Mouse (Mus musculus): ENCODE results near the gene Adamts18. TPM values are rescaled to one million over a fixed set of nuclear protein-coding genes. Genes with fewer than 3 reads are reported as not detected.
"Not testable (repeated sequence)": the region's sequence is repeated elsewhere in the genome, so short reads cannot be mapped to it uniquely, and the experiment has no call there.

The Adamts18 gene
- total and polyA plus RNA-seq, 2 experiments from 2014 or later: 4.0 to 6.2 TPM

- Histone ChIP-seq H3K4me2 (ENCODE audit: low read depth, low read length) (no peak overlapping the region), H3K27ac (no peak overlapping the region), H3K36me3 (ENCODE audit: insufficient read depth, low read length) (no peaks in the 10 kb centered on the region), H3K27me3 (ENCODE audit: insufficient read depth, low read length) (no peaks in the 10 kb centered on the region), H3K9ac (replicated peaks; ENCODE audit: low read length) (no peak overlapping the region), H3K4me3 (ENCODE audit: low read length) (no peak overlapping the region), H3K4me1 (ENCODE audit: insufficient read depth, low read length) (no peaks in the 10 kb centered on the region), H3K9me3 (ENCODE audit: low read length) (no peaks in the 10 kb centered on the region)
- 78% methylated on average over 16 of the region's 16 CpGs for WGBS
- ATAC-seq (no peak), DNase-seq (ENCODE audit: low spot score) (peak; percentile 1)
- TF ChIP-seq CTCF (IDR thresholded peaks at IDR 0.05; ENCODE audit: low read depth): no peak
Measured at GRCm38 (mm10) chr8:113820983-113821587, 27.5 kb downstream of the Adamts18 start.

- 47% methylated on average over 6 of the region's 6 CpGs for WGBS
- ATAC-seq (no peak), DNase-seq (ENCODE audit: low spot score) (peak; percentile 1)
- Histone ChIP-seq H3K4me2 (ENCODE audit: low read depth, low read length) (0 out of 2 replicates have a peak overlapping the region, but pooled peaks have one; percentile 8), H3K4me3 (ENCODE audit: low read length) (no peak overlapping the region), H3K9ac (replicated peaks; ENCODE audit: low read length) (no peak overlapping the region), H3K9me3 (ENCODE audit: low read length) (no peaks in the 10 kb centered on the region), H3K27ac (no peak overlapping the region), H3K36me3 (ENCODE audit: insufficient read depth, low read length) (no peaks in the 10 kb centered on the region), H3K4me1 (ENCODE audit: insufficient read depth, low read length) (no peaks in the 10 kb centered on the region), H3K27me3 (ENCODE audit: insufficient read depth, low read length) (no peaks in the 10 kb centered on the region)
- no peak for TF ChIP-seq CTCF (IDR thresholded peaks at IDR 0.05; ENCODE audit: low read depth)
Measured at GRCm38 (mm10) chr8:113813966-113814365, 34.6 kb downstream of the Adamts18 start.

GRCm38 (mm10) chr8:113811521-113811920, 37.0 kb downstream of the Adamts18 start:
- ATAC-seq: no peak
- H3K9me3 ChIP-seq (ENCODE audit: low read length): no peaks in the 10 kb centered on the region
- 79% methylated on average over 4 of the region's 4 CpGs for WGBS
- H3K4me3 ChIP-seq (ENCODE audit: low read length): no peak overlapping the region
- H3K27ac ChIP-seq: no peak overlapping the region
- no peaks in the 10 kb centered on the region for H3K4me1 ChIP-seq (ENCODE audit: insufficient read depth, low read length)
- H3K9ac ChIP-seq (replicated peaks; ENCODE audit: low read length): no peak overlapping the region
- no peaks in the 10 kb centered on the region for H3K36me3 ChIP-seq (ENCODE audit: insufficient read depth, low read length)
- H3K4me2 ChIP-seq (ENCODE audit: low read depth, low read length): no peak overlapping the region
- TF ChIP-seq CTCF (IDR thresholded peaks at IDR 0.05; ENCODE audit: low read depth): no peak
- DNase-seq (ENCODE audit: low spot score): peak; percentile 0
- H3K27me3 ChIP-seq (ENCODE audit: insufficient read depth, low read length): no peaks in the 10 kb centered on the region

GRCm38 (mm10) chr8:113809929-113810328, 38.6 kb downstream of the Adamts18 start:
- Histone ChIP-seq H3K4me1 (ENCODE audit: insufficient read depth, low read length) (no peaks in the 10 kb centered on the region), H3K27ac (no peak overlapping the region), H3K9ac (replicated peaks; ENCODE audit: low read length) (no peak overlapping the region), H3K4me3 (ENCODE audit: low read length) (no peak overlapping the region), H3K4me2 (ENCODE audit: low read depth, low read length) (no peak overlapping the region), H3K27me3 (ENCODE audit: insufficient read depth, low read length) (no peaks in the 10 kb centered on the region), H3K9me3 (ENCODE audit: low read length) (no peaks in the 10 kb centered on the region), H3K36me3 (ENCODE audit: insufficient read depth, low read length) (no peaks in the 10 kb centered on the region)
- ATAC-seq (no peak), DNase-seq (ENCODE audit: low spot score) (peak; percentile 2)
- WGBS: 58% methylated on average over 5 of the region's 5 CpGs
- TF ChIP-seq CTCF (IDR thresholded peaks at IDR 0.05; ENCODE audit: low read depth): no peak

GRCm38 (mm10) chr8:113803830-113804611, 44.5 kb downstream of the Adamts18 start:
- H3K27ac ChIP-seq: no peak overlapping the region
- no peaks in the 10 kb centered on the region for H3K36me3 ChIP-seq (ENCODE audit: insufficient read depth, low read length)
- ATAC-seq (no peak), DNase-seq (ENCODE audit: low spot score) (peak; percentile 1)
- no peak overlapping the region for H3K4me3 ChIP-seq (ENCODE audit: low read length)
- no peaks in the 10 kb centered on the region for H3K4me1 ChIP-seq (ENCODE audit: insufficient read depth, low read length)
- no peaks in the 10 kb centered on the region for H3K9me3 ChIP-seq (ENCODE audit: low read length)
- no peak for TF ChIP-seq CTCF (IDR thresholded peaks at IDR 0.05; ENCODE audit: low read depth)
- WGBS: 78% methylated on average over 12 of the region's 12 CpGs
- H3K4me2 ChIP-seq (ENCODE audit: low read depth, low read length): no peak overlapping the region
- H3K27me3 ChIP-seq (ENCODE audit: insufficient read depth, low read length): no peaks in the 10 kb centered on the region
- no peak overlapping the region for H3K9ac ChIP-seq (replicated peaks; ENCODE audit: low read length)

- Histone ChIP-seq H3K27ac (no peak overlapping the region), H3K9ac (replicated peaks; ENCODE audit: low read length) (no peak overlapping the region), H3K4me2 (ENCODE audit: low read depth, low read length) (no peak overlapping the region), H3K9me3 (ENCODE audit: low read length) (no peaks in the 10 kb centered on the region), H3K4me3 (ENCODE audit: low read length) (no peak overlapping the region), H3K4me1 (ENCODE audit: insufficient read depth, low read length) (no peaks in the 10 kb centered on the region), H3K36me3 (ENCODE audit: insufficient read depth, low read length) (no peaks in the 10 kb centered on the region), H3K27me3 (ENCODE audit: insufficient read depth, low read length) (no peaks in the 10 kb centered on the region)
- ATAC-seq (no peak), DNase-seq (ENCODE audit: low spot score) (peak; percentile 0)
- 79% methylated on average over 5 of the region's 5 CpGs for WGBS
- TF ChIP-seq CTCF (IDR thresholded peaks at IDR 0.05; ENCODE audit: low read depth): no peak
Measured at GRCm38 (mm10) chr8:113801551-113801950, 47.0 kb downstream of the Adamts18 start.

- not testable (repeated sequence) for H3K4me3 ChIP-seq (ENCODE audit: low read length); ATAC-seq; H3K27me3 ChIP-seq (ENCODE audit: insufficient read depth, low read length); H3K27ac ChIP-seq; H3K9me3 ChIP-seq (ENCODE audit: low read length); DNase-seq (ENCODE audit: low spot score); H3K4me1 ChIP-seq (ENCODE audit: insufficient read depth, low read length); H3K4me2 ChIP-seq (ENCODE audit: low read depth, low read length); H3K9ac ChIP-seq (replicated peaks; ENCODE audit: low read length); H3K36me3 ChIP-seq (ENCODE audit: insufficient read depth, low read length)
- WGBS: 84% methylated on average over 5 of the region's 5 CpGs
Measured at GRCm38 (mm10) chr8:113800556-113800955, 48.0 kb downstream of the Adamts18 start.
